8 mouse cellular contexts compared by ENCODE assay signal in genomic region chr7:18991660-18992293, GRCm38 (mm10). TPM values are rescaled to one million over a fixed set of nuclear protein-coding genes. Genes with fewer than 3 reads are reported as not detected.
DNase-seq lines count a peak whose midpoint lies in the region; ATAC-seq lines count a peak whose summit lies in the region.

No protein-coding gene starts in this region.

- H3K27ac ChIP-seq in limb, embryonic 12.5 days: no peak overlapping the region

- DNase-seq in embryo, embryonic 10 days (ENCODE audit: low spot score): peak; percentile 36
- DNase-seq in embryo, embryonic 10.5 days (ENCODE audit: low spot score): no peak
- DNase-seq in urinary bladder, adult 2 months (ENCODE audit: low spot score): peak; percentile 36
- no peak for DNase-seq in urinary bladder, postnatal 4 days (ENCODE audit: low spot score in 2 of 2)
- DNase-seq in heart, adult 9 months (ENCODE audit: low spot score in 2 of 2): peak; percentile 28 to 42
- DNase-seq in retina, embryonic 14.5 days (ENCODE audit: low spot score): peak; percentile 31
- no peak for DNase-seq in frontal cortex, postnatal 14 days (ENCODE audit: low spot score in 2 of 2)

- H3K4me2 ChIP-seq in limb, embryonic 12.5 days: peak overlapping the region; percentile 84

- H3K27me3 ChIP-seq in limb, embryonic 12.5 days: peaks cover 44% of the 10 kb centered on the region

- peaks cover 15% of the 10 kb centered on the region; the same call in 1 of the 2 replicates for H3K4me1 ChIP-seq in limb, embryonic 12.5 days (replicated peaks)

- no peaks in the 10 kb centered on the region for H3K9me3 ChIP-seq in limb, embryonic 12.5 days

- WGBS in limb, embryonic 12.5 days: 1% methylated on average over 54 of the region's 59 CpGs

- H3K9ac ChIP-seq in limb, embryonic 12.5 days (replicated peaks): peak overlapping the region; percentile 63

- ATAC-seq in limb, embryonic 12.5 days (ENCODE audit: insufficient number of reproducible peaks, insufficient read depth, low FRiP score, low TSS enrichment, low read depth): 0 out of 2 replicates have a peak, but pooled peaks have one; percentile 3

- H3K4me3 ChIP-seq in limb, embryonic 12.5 days (replicated peaks): peak overlapping the region; percentile 56

- H3K36me3 ChIP-seq in limb, embryonic 12.5 days: peaks cover 17% of the 10 kb centered on the region; the same call in 1 of the 2 replicates

RNA-seq across cellular contexts. Expression of gene Mypop, which starts 0.7 kb away (rescaled TPM):
- polyA plus RNA-seq in urinary bladder, adult 2 months (2012; rRNA removed): 7.5 and 9.5 TPM in 2 replicates
- polyA plus RNA-seq in limb, embryonic 12.5 days (2016; fragmentation: Nextera tagmentation; extraction: Ambion mirVana): 6.4 and 6.5 TPM in 2 replicates

RNA-seq across cellular contexts. Expression of gene Nanos2, which starts 4.6 kb away (rescaled TPM):
- 0.04 TPM in 1 of 2 replicates, not detected in the other for polyA plus RNA-seq in urinary bladder, adult 2 months (2012; rRNA removed)
- not detected in 2 replicates for polyA plus RNA-seq in limb, embryonic 12.5 days (2016; fragmentation: Nextera tagmentation; extraction: Ambion mirVana)

RNA-seq across cellular contexts. Expression of gene Irf2bp1, which starts 12.1 kb away (rescaled TPM):
- 15.8 and 20.3 TPM in 2 replicates for polyA plus RNA-seq in urinary bladder, adult 2 months (2012; rRNA removed)
- 44.4 and 47.5 TPM in 2 replicates for polyA plus RNA-seq in limb, embryonic 12.5 days (2016; fragmentation: Nextera tagmentation; extraction: Ambion mirVana)

RNA-seq across cellular contexts. Expression of gene Foxa3, which starts 31.6 kb away (rescaled TPM):
- 0.04 TPM in 1 of 2 replicates, not detected in the other for polyA plus RNA-seq in urinary bladder, adult 2 months (2012; rRNA removed)
- 0.81 and 1.8 TPM in 2 replicates for polyA plus RNA-seq in limb, embryonic 12.5 days (2016; fragmentation: Nextera tagmentation; extraction: Ambion mirVana)

RNA-seq across cellular contexts. Expression of gene Sympk, which starts 32.4 kb away (rescaled TPM):
- 35.0 and 43.7 TPM in 2 replicates for polyA plus RNA-seq in urinary bladder, adult 2 months (2012; rRNA removed)
- polyA plus RNA-seq in limb, embryonic 12.5 days (2016; fragmentation: Nextera tagmentation; extraction: Ambion mirVana): 51.9 and 56.0 TPM in 2 replicates

Comparison
In these comparisons a context has a peak if more than half of its experiments do, and no peak if none do; other contexts are left out.
1. DNase-seq: peak in embryo, embryonic 10 days (single experiment), urinary bladder, adult 2 months (single experiment), heart, adult 9 months (2 of 2) and retina, embryonic 14.5 days (single experiment); none in embryo, embryonic 10.5 days (single experiment), urinary bladder, postnatal 4 days (0 of 2) and frontal cortex, postnatal 14 days (0 of 2).